Mouse (Mus musculus) bone marrow, adult 2 months (tissue): ENCODE results near the gene Dnajb8. TPM values are rescaled to one million over a fixed set of nuclear protein-coding genes. Genes with fewer than 3 reads are reported as not detected.

Source experiments
- H3K27ac ChIP-seq: fragments of 200-500 bp; 2 replicates; pipeline ENCODE4 v1.5.1; 2012; ENCODE audit warnings: low read depth, mild to moderate bottlenecking, control low read depth, inconsistent platforms, low read length; ENCODE audit not compliant: control insufficient read depth, poor library complexity, insufficient read depth
- H3K4me1 ChIP-seq: fragments of 200-500 bp; 2 replicates; pipeline ENCODE4 v1.6.1; 2011; ENCODE audit warnings: low read length; ENCODE audit not compliant: control insufficient read depth, insufficient read depth
- H3K4me3 ChIP-seq: fragments of 200-500 bp; replicated peaks from 2 replicates; pipeline ENCODE3; 2011; ENCODE audit warnings: mild to moderate bottlenecking, low read depth, low read length, control low read depth; ENCODE audit not compliant: control insufficient read depth
- CTCF ChIP-seq: fragments of 200-500 bp; IDR thresholded peaks from 2 replicates; pipeline ENCODE4 v1.5.1; 2011; ENCODE audit warnings: low read length, control low read depth; ENCODE audit not compliant: control insufficient read depth, insufficient read depth
- POLR2A ChIP-seq: fragments of 200-500 bp; IDR thresholded peaks from 2 replicates; pipeline ENCODE4 v1.6.1; 2011; ENCODE audit warnings: low read depth, mild to moderate bottlenecking, control low read depth, low read length, borderline replicate concordance; ENCODE audit not compliant: control insufficient read depth
- WGBS: fragments of 180-500 bp; shearing (Covaris S2); methylation state at CpG from one replicate; pipeline ENCODE4 v1.1.7; 2018; 5-methylcytosine and 5-hydroxymethylcytosine counted together
- polyA plus RNA-seq: library from polyadenylated mRNA; stranded (reverse); fragments of >200 nt; gene quantifications from 2 replicates; pipeline ENCODE4 v1.2.4, GENCODE M21; 2011; ENCODE audit warnings: low replicate concordance; ENCODE audit not compliant: missing spikeins, insufficient read depth, insufficient read length

Dnajb8 gene
- polyA plus RNA-seq, 1 experiment, result not detected

DNA sequence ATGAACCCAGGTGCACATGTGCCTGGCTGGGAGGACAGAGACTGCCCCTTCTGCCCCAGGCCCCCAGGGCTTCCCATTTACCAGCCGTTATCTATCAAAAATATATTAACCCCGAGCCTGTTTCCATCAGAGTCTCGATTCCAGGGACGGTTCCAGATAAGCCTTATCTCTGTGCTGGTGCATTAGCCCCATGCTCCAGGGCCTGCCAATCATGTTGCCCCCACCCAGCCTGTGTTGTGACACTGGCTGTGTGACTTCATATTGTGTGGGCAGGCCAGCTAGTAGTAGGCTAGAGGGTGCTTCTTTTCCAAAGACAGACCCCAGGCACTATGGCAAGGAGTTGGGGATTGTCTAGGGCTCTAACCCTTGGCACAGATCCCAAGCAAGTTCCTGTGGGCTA lies 33.4 kb downstream of the Dnajb8 start:
- no peaks in the 10 kb centered on the region; the same call in 1 of the 2 replicates for H3K4me1 ChIP-seq
- no peak overlapping the region for H3K4me3 ChIP-seq
- WGBS, result 49% methylated on average over 4 of the region's 4 CpGs
- TF ChIP-seq POLR2A (no peak), CTCF (no peak)
- no peak overlapping the region for H3K27ac ChIP-seq

DNA sequence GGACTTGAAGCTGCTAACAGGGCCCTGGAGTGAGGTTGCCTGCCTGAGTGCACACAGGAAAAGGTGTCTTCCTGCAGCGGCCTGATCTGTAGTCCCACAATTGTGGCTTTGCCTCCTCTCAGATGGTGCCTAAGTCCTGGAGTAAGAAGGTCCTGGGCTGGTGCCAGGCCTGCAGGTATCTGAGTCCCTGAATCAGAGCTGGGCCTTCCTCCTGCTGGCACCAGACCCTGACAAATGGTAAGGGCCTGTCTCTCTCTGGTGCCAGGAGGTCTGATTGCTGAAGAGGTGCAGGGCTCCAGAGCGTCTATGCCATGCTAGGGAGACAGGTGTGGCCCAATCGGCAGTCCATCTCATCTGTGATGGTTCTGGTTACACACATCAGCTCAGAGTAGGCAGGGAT lies 37.6 kb downstream of the Dnajb8 start:
- Histone ChIP-seq H3K27ac (no peak overlapping the region), H3K4me1 (peaks cover under 1% of the 10 kb centered on the region; the same call in 1 of the 2 replicates), H3K4me3 (no peak overlapping the region)
- TF ChIP-seq POLR2A (no peak), CTCF (no peak)
- 64% methylated on average over 3 of the region's 3 CpGs for WGBS

DNA sequence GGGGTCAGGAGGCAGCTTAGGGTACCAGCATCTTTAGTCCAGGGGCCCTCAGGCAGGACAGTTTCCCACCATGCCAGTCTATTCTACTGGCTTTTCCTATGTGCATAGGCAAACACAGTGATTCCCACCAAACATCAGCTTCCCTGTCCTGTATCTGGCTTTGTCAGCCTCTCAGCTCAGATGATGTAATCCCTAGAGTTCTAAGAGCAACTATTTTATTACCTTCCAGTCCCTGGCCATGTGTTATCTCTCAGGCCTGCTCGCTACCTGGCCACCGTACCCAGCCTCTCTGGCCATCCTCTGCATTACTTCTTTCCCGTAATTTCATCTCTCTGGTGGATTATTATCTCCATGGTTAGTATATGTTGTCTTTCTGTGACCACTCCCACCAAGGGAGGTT lies 38.6 kb downstream of the Dnajb8 start:
- 84% methylated on average over 3 of the region's 3 CpGs for WGBS
- Histone ChIP-seq H3K4me1 (peaks cover 4% of the 10 kb centered on the region; the same call in 1 of the 2 replicates), H3K4me3 (no peak overlapping the region)

DNA sequence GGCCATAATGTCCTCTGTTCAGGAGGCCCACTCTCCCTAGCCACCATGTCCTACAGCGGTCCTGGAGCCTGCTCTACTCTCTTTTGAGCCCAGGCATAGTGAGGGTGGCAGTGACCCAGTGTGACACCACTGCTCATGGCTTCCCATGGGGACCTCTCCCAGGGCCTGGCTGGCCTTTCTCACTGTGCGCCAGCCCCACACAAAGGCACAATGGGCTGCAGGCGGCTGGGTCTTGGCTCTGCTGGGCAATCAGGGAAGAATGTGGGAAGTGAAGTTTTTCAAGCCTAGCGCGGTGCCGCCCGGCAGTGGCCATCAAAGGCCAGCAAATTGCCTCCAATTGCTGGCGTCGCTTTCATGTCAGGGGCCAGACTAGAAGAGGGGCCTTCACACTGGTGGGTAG lies 40.1 kb downstream of the Dnajb8 start:
- WGBS, result 93% methylated on average over 9 of the region's 9 CpGs
- H3K4me3 ChIP-seq, result no peak overlapping the region
- TF ChIP-seq POLR2A (no peak), CTCF (no peak)
- H3K4me1 ChIP-seq, result peaks cover 4% of the 10 kb centered on the region
- no peak overlapping the region for H3K27ac ChIP-seq

More for the DNA sequence above, 38.6 kb downstream of the Dnajb8 start:
- H3K27ac ChIP-seq, result no peak overlapping the region
- TF ChIP-seq CTCF (no peak), POLR2A (no peak)

DNA sequence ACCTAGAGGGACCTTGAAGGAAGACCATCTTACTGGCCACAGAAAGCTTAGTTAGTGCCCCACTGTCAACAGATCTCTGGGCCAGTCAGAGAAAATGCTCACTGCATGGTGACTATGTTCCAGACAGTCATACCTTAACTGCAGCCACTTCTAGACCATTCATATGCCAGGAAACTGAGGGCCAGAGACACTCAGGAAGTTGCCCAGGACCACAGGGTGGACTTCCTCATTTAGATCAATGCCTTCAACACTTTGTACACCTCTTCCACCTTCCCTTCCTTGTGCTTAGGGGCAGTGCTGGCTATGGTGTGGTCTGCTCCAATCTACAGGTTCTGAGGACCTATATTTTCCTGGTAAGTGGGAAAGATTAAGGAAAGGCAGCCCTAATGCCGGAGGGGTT lies 43.3 kb downstream of the Dnajb8 start:
- WGBS, result 79% methylated on average over 1 of the region's 1 CpGs
- no peak for TF ChIP-seq CTCF
- TF ChIP-seq POLR2A, result no peak
- Histone ChIP-seq H3K27ac (peak overlapping the region; percentile 11; the same call in 1 of the 2 replicates), H3K4me3 (no peak overlapping the region), H3K4me1 (peaks cover 9% of the 10 kb centered on the region)

DNA sequence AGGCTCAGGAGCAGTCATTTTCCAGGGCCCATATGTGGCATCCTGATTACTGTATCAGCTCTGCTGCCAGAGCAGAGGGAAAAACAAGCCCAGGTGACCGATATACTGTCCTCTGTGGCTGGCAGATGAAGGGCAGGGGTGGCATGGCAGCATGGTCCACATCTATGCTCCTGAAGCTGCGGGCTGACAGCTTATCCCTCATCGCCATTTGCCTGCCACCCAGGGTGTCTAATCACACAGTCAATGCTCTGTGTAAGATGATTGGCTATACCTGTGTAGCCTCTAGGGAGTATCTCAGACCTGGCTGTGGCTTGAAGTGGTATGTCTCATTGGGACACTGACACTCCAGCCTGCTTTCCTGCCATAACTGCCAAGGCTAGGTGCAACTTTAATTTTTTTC lies 44.0 kb downstream of the Dnajb8 start:
- 75% methylated on average over 3 of the region's 3 CpGs for WGBS
- Histone ChIP-seq H3K27ac (no peak overlapping the region), H3K4me1 (peaks cover 10% of the 10 kb centered on the region), H3K4me3 (no peak overlapping the region)
- no peak for TF ChIP-seq POLR2A
- TF ChIP-seq CTCF, result no peak

DNA sequence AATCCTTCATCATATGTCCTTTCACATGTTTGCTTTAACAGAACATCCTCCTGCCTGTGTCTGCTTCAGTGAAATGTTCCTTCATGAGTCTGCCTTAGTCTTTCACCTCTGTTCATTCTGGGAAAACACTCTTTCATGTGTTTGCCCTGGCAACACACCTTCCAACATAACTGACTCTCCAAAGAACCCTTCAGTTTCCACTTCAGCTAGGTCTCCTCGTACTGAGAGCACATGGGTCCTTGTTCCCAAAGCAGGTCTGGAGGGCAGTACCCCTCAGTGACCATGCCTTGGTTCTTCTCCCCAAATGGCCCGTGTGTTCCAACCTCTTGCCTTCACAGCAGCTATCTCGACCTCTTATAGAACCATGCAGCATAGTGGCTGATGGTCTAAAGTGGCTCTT lies 45.0 kb downstream of the Dnajb8 start:
- TF ChIP-seq POLR2A (no peak), CTCF (no peak)
- 86% methylated on average over 3 of the region's 3 CpGs for WGBS
- H3K4me3 ChIP-seq, result no peak overlapping the region
- H3K4me1 ChIP-seq, result peaks cover 10% of the 10 kb centered on the region
- H3K27ac ChIP-seq, result no peak overlapping the region

DNA sequence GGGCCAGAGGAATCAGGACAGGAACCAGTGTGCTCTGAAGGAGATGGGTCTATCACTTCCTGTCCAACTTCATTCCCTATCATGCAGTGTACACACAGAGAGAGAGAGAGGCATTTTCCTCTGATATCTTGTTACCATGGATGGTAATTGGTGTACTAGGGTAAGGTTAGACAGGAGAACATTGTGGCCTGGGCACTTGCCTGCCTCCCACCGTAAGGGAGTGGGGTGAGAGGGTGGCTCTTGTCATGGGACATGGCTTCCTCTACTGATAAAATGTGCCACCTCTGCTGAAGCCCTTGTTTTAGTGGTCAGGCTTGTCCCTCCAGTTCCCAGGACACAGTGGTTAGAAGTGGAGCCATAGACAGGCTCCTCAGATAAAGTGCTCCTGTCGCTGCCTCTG lies 45.9 kb downstream of the Dnajb8 start:
- Histone ChIP-seq H3K27ac (no peak overlapping the region), H3K4me1 (peaks cover 10% of the 10 kb centered on the region)
- WGBS, result 64% methylated on average over 2 of the region's 2 CpGs

DNA sequence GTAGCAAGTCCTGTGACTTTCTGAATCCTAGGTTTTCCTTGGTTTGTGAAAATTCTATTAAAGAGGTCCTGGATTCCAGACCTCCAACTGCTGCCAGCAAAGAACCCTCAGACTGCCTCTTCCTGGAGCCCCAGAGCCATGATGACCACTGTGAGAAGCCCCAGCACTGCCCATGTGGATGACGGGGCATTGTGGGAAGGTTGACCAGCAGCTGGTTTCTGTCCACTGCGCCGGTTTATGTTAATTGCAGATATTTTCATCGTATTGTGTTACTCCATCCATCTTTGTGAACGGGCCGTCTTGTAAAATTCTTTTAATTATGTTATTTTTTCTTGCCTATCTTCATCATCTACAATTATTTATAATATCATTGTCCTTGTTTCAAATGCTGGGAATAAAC lies 52.6 kb downstream of the Dnajb8 start:
- 89% methylated on average over 6 of the region's 6 CpGs for WGBS
- TF ChIP-seq CTCF (no peak), POLR2A (no peak)
- H3K4me3 ChIP-seq, result no peak overlapping the region
- peaks cover 3% of the 10 kb centered on the region; the same call in 1 of the 2 replicates for H3K4me1 ChIP-seq
- H3K27ac ChIP-seq, result no peak overlapping the region

More for the DNA sequence above, 45.9 kb downstream of the Dnajb8 start:
- TF ChIP-seq CTCF (no peak), POLR2A (no peak)
- no peak overlapping the region for H3K4me3 ChIP-seq
